Mouse (Mus musculus): ENCODE measurements around the gene Ercc4.
"Not testable (repeated sequence)": the region's sequence is repeated elsewhere in the genome, so short reads cannot be mapped to it uniquely, and the experiment has no call there.

Gene Ercc4

DNA sequence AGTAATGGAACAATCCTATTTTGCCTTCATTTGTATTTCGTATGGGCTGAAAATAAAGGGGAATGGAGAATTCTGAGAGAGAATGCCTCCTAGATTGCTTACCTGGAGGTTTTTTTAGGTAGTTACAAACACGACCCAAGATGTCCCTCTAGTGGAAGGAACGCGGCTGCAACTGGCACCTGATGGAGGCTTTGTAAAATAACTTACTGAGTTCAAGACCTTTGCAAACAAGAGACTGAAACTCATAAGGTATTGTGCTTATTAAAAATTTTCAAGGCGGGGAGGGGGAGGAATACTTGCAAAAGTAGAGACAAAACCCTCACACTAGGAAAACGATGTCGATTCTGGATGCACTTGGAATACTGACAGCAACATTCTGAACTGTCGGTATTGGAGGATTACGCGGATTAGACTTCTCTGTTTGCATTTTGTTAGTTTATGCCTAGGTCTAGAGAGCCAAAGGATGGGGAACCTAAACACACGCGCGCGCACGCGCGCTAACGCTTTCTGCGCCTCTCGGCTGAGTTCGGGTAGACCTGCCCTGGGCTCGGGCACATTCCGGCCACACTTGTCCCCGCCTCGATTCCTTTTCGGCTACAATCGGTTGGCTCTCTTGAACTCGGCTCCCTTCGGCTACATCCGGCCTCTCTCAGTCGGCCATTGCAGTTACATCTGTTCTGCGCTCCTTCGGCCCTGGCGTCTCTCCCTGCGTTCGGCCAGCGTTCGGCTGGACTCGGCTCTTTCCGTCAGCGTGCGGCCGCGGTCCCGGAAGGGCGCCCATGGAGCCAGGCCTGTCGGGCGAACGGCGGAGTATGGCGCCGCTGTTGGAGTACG lies at the start of gene Ercc4:
Ercc4 (plus strand) TSS at position 529 of the 834 bp plus-strand sequence.
- peak; percentile 94 for DNase-seq

DNA sequence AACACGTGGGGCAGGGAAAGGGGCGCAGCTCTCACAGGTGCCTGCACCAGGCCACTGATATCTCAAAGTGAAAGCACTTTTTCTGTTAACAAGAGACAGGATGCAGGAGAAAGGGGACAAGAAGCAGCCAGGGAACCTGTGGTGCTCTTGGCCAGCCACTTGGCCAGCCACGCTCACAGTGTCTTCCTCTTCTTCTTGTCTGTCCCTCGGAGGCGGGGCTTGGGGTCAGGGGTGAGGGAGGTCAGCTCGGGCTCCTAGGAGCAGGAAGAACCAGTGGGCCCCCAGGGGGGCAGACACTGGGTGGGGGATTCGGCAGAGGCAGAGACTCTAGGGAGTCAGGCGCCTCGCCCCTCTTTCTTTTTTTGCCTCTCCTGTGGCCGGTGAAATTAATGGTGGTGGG lies 48.4 kb upstream of the Ercc4 start:
- DNase-seq, result peak in 1 of 2 experiments; percentile 1

DNA sequence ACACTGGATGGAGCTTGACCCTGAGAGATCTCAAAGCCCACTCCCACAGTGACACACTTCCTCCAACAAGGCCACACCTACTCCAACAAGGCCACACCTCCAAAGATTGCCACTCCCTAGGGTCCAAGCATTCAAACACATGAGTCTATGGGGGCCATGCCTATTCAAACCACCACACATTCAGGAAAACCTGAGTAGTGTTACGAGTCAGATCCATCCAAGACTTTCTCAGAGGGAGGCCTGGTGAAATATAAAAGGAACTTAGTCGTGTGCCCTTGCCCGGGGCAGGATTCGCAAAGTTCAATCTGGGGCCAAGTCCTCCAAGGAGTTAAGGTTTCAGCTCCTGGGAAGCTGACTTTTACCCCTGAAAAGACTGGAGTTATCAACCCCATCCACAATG lies 35.3 kb upstream of the Ercc4 start:
- DNase-seq, result no peak

DNA sequence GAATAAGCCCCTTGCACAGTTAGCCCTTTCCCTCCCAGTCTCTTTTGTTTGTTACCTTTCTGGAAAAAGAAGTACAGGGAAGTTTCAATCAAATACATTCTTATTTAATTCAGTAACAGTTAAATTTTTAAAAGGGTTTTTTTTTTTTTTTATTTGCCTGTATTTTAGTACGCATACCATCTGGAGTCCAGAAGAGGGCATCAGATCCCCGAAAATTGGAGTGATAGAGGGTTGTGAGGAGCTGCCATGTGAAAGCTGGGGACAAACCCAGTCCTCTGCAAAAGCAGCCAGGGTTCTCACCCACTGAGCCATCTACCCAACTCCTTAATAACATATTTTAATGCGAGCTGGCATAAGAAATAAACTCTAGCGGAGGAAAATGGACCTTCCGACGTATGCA lies 29.3 kb upstream of the Ercc4 start:
- DNase-seq, result no peak

DNA sequence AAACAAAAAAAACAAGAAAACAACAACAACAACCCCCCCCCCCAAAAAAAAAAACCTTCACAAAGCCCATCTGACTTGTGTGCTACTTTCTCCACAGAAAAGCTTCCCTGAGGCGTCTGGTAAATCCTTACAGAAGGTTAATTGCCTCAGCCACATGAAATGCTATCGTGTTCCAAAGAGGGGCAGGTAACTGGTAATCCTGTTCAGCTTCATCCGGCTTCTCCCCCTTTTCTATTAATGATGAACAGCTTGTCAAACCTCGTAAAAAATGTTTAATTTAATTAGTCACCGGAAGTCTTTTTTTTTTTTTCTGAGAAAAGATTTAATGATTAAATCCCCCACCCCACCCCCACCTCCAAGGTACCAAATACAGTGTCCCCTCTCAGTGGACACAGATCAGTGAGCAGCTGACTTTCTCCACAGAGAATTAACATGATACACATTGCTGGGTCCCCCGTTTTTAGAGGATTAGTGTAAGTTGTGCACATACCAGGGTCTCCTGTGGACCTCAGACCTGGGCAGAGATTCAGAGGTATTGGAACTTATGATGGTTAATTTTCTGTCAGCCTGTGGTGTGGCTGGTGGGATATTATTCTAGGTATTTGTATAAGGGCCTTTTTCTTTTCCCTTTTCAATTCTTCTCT lies 26.2 kb upstream of the Ercc4 start:
- no peak for DNase-seq

DNA sequence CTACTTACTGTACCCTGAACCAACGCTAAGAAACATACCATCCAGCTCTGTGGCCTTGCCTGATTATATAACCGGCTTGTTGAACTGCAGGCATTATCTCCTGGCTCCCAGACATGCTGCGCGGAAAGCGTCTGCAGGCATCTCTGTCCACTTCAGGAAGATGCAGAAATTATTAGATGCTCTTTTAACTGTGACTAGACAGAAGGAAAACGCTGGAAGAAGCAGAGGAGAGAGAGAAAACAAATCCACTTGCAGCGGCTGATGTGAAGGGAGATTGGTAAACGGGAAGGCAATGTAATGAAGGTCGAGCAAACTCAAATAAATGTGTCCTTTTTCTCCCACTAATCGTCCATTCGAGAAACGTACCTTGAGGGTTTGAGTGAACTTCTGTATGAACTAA lies 1.1 kb upstream of the Ercc4 start:
- DNase-seq, result no peak

DNA sequence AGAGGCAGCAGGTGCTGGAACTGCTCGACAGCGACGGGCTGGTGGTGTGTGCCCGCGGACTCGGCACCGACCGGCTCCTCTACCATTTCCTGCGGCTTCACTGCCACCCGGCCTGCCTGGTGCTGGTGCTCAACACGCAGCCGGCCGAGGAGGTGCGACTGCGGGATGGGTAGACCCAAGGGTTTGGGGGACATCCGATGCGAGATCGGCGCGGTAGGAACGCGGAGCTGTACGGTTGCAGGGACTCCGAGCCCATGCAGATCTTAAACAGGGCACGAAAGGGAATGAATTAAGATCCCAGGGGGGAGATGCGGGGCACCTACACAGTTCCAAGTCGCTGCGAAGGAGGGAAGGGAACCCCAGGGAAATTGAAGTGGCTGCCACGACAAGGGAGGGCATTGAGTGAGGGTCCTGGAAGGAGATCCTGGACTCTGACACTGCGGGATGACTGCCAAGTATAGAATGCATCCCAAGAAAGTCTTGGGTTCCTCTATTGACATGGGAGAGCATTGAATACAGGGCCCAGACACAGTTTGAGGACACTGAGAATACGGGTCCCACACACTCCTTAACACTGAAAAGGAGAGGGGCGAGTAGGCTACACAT lies 609 bp downstream of the Ercc4 start:
- DNase-seq, result no peak

DNA sequence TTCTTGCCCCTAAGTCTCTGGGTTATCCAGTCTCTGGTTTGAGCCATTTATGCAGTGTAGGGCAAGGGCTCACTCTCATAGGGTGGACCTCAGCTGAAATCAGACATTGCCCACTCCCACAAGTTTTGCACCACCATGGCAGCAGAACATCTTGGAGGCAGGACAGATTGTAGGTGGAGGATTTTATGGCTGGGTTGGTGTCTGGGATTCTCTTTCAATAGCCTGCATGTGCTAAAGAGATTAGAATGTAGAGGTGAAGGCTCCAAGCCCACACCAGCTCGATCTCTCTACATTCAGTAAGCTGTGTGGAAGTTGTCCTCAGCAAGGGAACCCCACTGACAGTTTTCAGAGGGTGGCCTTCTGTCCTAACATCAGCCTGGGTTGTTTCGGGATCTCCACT lies 5.3 kb downstream of the Ercc4 start:
- DNase-seq, result no peak

DNA sequence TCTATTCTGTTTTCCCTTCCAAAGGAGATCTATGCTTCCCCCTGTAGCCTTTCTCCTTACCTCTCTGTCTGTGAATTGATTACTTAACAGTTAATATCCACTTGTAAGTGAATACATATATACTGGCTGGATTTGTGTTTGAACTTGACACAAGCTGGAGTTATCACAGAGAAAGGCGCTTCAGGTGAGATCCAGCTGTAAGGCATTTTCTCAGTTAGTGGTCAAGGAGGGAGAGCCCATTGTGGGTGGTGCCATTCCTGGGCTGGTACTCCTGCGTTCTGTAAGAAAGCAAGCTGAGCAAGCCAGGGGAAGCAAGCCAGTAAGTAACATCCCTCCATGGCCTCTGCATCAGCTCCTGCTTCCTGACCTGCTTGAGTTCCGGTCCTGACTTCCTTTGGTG lies 6.0 kb downstream of the Ercc4 start:
- not testable (repeated sequence) for DNase-seq

DNA sequence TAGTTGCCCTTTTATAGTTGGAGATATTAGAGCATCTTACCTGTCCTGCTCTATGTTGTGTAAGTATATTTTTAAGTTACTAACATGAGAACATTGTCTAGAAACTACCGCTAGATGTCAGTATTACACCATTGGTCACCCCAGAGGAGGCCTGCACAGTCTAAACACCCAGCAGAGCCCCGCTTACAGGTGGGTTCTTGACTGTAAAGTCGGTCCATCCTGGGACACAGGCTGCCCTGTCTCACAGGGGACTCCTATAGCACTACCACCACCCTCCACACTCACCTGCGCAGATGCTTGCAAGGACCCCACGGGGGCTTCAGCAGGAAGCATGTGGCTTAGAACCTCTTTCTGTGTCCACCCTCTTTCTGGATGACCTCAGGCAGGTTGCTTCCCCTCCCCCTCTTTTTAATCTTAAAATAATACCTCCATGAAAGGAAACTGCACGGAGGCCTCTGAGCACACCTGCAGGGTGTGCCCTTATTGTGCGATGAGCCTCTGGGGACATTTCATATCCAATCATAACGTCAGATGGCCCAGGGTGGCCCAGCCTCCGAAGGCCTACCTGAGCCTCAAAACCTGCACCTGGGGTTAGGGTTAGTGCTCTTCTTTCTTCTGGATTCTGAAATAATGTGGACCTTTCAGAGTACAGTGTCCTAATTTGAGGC lies 7.9 kb downstream of the Ercc4 start:
- peak; percentile 53 to 60 for DNase-seq

DNA sequence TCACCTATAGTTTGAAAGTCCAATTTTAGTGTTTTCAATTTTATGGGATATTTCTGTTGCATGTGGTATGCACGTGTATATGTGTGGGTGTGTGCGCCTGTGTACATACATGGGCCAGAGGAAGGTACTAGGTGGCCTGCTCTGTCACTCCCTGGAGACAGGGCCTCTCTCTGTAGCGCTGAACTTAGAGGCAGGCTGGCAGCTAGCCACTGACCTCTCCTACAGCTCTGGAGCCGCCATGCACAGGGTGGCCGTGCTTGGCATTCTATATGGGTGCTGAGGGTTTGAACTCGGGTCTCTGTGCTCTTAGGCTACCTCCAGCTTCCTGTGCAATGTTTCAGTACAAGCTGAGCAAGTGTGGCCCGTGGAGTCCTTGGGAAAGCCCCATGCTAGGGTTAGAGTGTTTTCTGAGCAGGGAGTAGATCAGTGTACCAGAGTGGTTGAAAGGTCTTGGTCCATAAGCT lies 8.5 kb downstream of the Ercc4 start:
- no peak for DNase-seq

DNA sequence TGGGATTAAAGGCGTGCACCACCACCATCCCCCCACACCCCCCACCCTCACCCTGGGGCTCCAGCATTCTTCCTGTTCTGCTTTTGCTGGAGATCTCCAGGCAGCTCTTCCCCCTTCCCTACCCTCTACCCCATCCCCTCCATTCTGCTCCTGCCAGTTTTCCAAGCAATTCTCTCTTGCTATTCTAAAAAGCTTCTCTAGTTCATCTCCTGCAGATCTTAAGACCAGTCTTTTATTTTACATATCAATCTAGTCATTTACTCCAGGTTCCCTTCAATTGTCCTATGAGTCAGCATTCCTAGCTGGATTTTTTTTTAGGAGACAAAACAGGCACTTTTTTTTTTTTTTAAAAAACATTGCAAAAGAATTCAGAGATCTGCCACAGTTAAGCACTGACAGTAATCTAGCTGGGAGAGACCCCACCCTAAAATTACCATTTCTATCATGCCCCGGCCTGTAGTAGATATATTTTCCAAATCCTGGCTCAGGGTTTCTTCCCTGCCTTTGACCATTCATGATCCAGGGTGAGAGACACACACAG lies 9.3 kb downstream of the Ercc4 start:
- DNase-seq, result no peak

DNA sequence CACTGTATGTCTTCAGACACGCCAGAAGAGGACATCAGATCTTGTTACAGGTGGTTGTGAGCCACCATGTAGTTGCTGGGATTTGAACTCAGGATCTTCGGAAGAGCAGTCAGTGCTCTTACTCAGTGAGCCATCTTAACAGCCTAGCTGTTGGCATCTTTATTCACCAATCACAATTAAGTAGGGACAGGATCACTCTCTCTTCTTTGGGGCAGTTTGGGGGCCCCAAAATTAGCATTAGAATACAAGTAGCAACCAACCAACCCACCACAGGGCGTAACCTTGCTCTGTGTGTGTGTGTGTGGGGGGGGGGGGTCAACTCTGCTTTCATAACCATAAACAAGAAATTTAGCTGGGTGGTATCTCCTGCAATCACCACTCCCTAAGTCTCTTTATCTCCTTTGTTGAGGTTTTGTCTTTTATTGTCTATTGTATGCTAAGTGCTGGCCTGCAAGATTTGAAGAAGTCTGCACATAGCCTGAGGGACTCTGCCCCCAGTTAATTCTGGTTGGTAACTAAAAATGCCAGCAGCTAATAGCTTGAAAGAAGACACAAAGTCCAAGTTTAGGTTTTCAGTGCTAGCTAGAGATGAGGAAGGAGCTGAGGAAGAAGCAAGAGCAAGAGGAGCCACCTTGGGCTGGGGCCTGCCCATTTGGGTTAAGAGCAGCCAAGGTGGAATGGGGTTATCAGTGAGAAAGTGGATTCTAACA lies 10.3 kb downstream of the Ercc4 start:
- no peak for DNase-seq

DNA sequence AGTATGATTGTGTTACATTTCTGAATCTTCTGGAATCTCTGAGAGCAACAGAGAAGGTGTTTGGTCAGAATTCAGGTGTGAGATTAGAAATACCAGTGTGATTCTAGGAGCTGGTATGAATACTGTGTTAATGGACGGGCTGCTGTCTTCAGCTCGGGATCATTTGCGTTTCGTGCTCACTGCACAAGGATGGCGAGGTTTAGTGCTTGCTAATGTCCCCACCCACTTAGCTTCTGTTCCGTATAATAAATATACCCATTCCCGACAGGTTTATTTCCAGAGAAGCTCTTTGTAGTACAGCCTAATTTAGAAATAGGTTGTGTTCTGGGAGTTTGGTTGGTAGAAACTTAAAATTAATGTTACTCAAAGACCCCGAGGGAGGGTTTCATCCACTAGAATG lies 15.9 kb downstream of the Ercc4 start:
- no peak for DNase-seq

DNA sequence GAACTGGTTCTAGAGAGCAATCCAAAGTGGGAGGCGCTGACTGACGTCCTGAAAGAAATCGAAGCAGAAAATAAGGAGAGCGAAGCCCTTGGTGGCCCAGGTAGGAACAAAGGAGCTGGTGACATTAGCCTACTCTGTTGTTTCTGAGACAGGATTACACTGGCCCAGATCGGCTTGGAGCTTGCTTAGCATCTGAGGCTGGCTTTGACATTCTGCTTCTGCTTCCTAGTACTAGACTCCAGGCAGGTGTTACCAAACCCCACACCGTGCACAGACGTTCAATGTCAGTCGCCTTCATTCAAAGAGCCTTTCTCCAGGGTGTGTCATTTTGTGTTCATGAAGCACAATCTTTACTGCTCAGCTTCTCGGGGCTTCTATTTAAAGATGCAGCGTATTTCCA lies 18.1 kb downstream of the Ercc4 start:
- no peak for DNase-seq

DNA sequence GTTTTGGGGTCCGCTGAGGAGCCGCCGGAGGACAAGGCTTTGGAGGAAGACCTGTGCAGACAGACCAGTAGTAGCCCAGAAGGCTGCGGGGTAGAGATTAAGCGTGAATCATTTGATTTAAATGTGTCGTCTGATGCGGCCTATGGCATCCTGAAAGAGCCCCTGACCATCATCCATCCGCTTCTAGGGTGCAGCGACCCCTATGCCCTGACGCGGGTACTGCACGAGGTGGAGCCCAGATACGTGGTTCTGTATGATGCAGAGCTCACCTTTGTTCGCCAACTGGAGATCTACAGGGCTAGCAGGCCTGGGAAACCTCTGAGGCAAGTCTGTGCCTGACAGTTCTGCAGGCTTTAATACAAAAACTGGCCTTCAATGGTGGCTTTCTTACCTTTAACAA lies 20.9 kb downstream of the Ercc4 start:
- peak; percentile 58 to 60 for DNase-seq

DNA sequence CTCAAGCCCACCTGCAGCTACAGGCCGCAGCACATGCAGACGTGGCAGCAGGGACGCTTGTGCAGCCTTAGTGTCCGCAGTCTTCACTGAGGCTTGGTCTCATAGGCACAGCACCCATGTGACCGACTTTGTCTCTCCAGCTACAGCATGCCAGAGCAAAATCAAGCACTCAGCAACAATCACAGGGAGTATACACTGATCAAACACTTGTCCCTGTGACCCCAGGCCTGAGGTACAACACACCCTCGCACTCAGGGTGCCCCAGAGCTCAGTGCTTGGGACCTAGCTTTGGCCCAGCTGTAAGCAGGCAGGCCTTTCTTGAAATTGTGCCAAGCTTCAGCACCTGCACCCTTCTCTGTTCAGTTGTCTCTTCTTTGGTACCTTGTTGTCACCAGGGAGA lies 31.7 kb downstream of the Ercc4 start:
- no peak for DNase-seq

DNA sequence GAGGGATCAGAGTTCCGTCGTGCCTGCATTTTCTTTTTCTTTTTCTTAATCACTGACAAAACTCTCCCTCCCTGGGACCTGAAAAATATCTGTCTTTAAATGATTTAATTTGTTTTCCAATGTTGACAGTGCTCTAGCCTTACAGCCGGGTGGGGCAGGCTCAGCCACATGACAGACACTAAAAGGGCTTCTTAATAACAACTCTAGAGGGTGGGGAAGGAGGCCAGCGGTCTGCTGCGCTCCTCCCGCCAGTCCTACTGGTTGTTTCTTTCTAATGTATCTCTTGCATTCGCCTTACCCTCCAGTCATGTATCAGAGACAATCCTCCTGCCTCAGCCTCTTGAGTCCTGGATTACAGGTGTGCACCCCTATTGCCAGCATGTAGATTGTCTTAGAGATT lies 34.4 kb downstream of the Ercc4 start:
- no peak for DNase-seq

DNA sequence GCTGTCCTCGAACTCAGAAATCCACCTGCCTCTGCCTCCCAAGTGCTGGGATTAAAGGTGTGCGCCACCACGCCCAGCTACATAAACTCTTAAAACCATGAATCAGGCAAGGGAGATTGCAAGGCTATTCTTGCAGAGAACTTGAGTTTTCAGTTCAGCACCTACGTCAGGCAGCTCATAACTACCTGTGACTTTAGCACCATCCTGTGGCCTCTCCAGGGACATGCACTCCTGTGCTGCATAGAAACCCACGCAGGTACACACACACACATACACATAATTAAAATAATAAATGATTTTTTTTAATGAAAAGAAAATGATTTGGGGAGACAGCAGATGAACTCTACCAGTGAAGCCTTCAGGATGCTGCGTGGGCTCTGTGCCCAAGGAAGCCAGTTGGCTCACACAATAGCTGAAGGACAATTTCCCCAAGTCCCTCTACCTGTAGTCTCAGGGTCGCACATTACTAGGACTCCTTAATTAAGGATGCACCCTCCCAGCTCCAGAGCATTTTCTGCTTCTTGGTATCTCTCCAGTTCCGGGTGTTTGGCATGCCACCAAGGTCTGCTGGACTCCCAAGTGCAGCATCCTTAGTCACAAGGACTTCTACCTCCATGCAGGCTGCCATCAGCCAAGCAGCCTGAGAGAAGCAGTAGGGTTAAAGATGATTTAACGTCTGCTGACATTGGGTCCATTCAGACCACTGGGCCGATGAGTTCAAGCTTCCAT lies 35.4 kb downstream of the Ercc4 start:
- no peak for DNase-seq

DNA sequence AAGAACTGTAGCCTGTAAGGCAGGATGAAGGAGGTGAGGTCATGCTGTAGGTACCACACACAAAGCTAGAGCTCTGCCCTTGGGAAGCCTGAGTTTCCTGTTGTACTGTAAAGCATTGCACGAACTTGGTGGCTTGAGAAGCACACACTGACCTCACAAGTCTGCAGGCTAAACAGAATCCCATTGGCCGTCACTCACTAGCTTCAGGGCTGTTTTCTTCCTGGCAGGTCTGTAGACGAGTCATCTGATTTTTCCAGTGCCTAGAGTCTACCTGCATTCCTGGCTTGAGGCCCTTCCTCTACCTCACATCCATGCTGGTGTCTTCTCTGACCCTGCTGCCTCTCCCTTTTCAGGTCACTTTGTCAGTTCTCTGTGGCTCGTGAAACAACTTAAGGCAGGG lies 36.7 kb downstream of the Ercc4 start:
- DNase-seq, result no peak

DNA sequence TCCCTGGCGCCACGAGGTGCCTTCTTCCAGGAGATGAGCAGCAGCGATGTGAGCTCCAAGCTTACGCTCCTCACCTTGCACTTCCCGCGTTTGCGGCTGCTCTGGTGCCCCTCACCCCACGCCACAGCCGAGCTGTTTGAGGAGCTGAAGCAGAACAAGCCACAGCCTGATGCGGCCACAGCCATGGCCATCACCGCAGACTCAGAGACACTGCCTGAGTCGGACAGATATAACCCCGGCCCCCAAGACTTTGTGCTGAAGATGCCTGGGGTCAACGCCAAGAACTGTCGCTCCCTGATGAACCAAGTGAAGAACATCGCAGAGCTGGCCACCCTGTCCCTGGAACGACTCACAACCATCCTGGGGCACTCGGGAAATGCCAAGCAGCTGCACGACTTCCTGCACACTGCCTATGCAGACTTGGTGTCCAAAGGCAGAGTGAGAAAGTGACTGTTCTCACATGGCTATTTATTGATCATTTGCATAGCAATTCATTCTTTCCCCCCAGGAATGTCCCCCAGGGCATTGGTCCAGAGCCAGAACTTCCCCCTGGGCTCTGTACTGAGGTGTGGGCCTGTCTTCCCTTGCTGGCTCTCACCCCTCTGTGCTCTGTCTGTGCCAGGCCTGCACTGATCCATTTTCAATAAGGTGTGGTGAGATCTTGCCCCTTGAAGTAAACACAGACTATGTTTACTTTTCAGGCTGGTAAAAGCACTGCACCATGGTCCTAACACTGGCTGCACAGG lies 38.5 kb downstream of the Ercc4 start:
- no peak for DNase-seq

All from B cell, adult 2 months (primary cell).